Mouse (Mus musculus): ENCODE results near the gene Hist1h4c. TPM values are rescaled to one million over a fixed set of nuclear protein-coding genes. Genes with fewer than 3 reads are reported as not detected.

The Hist1h4c gene
- polyA plus RNA-seq, 1 experiment from 2014 or later: 9.0 TPM

DNA sequence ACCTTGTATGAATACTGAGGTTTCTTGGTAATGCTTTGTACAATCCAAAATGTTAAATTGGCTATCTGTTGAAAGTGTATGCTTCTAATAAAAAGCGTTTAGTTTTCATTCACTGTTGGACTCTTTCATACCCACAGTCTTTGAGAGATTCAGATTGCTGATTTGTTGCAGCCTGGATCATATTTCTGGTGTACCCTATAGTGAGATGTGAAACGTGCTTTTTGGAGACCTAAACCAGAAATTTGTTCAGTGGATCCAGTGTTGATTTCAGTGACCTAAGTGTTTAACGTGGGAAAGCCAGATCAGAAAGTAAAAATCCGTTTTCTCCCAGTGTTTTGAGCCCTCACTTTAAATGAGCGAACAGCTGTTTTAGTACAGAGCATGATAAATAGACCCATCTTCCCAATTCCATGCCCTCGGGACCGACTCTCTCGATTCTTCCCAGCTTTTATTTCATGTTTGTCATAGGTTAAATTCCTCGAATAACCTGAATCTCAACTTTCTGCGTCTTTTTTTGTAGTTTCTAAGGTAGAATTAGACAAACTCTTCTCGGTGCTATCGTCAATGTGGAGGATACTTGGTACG, 42.1 kb upstream of the Hist1h4c start:
- 29% methylated on average over 13 of the region's 13 CpGs for WGBS
- H3K36me3 ChIP-seq: no peaks in the 10 kb centered on the region
- H3K4me1 ChIP-seq: peaks cover 21% of the 10 kb centered on the region
- H3K27me3 ChIP-seq: no peaks in the 10 kb centered on the region
- no peak for ATAC-seq (ENCODE audit: low FRiP score, low read depth)
- peak overlapping the region; percentile 98 for H3K27ac ChIP-seq
- peak overlapping the region; percentile 64 for H3K4me3 ChIP-seq
- H3K9me3 ChIP-seq: no peaks in the 10 kb centered on the region
- peak overlapping the region; percentile 89 for H3K9ac ChIP-seq
- H3K4me2 ChIP-seq (replicated peaks): peak overlapping the region; percentile 95

DNA sequence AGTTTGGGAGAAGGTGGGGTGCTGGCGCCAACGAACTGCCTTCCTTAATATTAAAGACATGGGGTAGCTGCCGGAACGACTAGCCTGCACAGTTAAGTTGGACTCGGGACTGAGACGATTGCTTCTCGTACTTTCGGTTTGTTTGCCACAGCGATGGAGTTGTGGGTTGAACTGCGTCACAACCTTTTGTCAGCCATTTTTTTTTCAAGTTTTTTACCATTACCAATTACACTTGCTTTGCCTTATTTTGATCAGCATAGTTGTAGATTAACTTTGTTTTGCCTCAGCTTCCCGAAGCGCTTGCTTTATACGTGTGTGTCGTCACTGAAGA, 41.6 kb upstream of the Hist1h4c start:
- Histone ChIP-seq H3K36me3 (no peaks in the 10 kb centered on the region), H3K4me1 (peaks cover 21% of the 10 kb centered on the region), H3K27ac (peak overlapping the region; percentile 98), H3K9ac (peak overlapping the region; percentile 89), H3K4me2 (replicated peaks) (peak overlapping the region; percentile 95), H3K4me3 (peak overlapping the region; percentile 64), H3K9me3 (no peaks in the 10 kb centered on the region), H3K27me3 (no peaks in the 10 kb centered on the region)
- 2% methylated on average over 14 of the region's 14 CpGs for WGBS
- no peak; the same call in 1 of the 2 replicates for ATAC-seq (ENCODE audit: low FRiP score, low read depth)

DNA sequence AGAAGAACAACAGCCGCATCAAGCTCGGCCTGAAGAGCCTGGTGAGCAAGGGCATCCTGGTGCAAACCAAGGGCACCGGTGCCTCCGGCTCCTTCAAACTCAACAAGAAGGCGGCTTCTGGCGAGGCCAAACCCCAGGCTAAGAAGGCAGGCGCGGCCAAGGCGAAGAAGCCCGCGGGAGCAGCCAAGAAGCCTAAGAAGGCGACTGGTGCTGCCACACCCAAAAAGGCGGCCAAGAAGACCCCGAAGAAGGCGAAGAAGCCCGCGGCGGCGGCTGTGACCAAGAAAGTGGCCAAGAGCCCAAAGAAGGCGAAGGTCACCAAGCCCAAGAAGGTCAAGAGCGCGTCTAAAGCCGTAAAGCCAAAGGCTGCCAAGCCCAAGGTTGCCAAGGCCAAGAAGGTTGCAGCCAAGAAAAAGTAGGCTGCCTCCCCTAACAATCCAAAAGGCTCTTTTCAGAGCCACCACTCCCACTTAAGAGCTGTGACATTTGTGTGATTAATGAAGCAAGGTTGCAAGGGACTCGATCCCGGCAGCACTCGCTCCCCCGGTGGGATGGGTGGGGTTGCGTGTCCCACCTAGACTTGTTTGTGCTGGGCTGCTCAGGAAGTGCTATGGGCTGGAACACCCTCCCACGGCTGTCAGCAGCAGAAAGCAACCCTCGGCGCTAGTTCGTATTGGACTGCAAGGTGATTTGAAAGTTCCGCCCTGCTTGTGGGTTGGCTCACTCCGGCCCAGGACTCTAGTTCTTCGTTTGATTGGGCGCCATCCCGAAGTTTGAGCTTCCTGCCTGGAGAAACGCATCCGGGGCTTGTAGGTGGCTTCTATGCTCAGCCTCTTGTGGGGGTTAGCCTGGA, 41.0 kb upstream of the Hist1h4c start:
- Histone ChIP-seq H3K4me3 (peak overlapping the region; percentile 64), H3K4me1 (peaks cover 17% of the 10 kb centered on the region), H3K36me3 (no peaks in the 10 kb centered on the region), H3K4me2 (replicated peaks) (peak overlapping the region; percentile 95), H3K27ac (peak overlapping the region; percentile 98), H3K9ac (peak overlapping the region; percentile 89), H3K9me3 (no peaks in the 10 kb centered on the region), H3K27me3 (no peaks in the 10 kb centered on the region)
- ATAC-seq (ENCODE audit: low FRiP score, low read depth): peak; percentile 92
- WGBS: under 1% methylated on average over 39 of the region's 39 CpGs

DNA sequence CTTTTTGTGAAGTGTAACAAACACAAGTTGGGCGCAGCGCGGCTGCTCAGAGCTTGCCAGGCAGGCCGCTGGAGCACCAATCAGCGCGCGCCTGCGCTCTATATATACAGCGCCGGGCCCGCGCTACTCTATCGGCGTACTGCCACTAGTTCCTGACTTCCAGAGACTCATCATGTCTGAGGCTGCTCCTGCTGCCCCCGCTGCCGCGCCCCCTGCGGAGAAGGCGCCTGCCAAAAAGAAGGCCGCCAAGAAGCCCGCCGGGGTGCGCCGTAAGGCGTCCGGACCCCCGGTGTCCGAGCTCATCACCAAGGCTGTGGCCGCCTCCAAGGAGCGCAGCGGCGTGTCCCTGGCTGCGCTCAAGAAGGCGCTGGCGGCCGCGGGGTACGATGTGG, 40.4 kb upstream of the Hist1h4c start, which contains the start of gene Hist1h1c:
TSS of gene Hist1h1c (plus strand) at position 132 of the 392 bp plus-strand sequence.
- no peaks in the 10 kb centered on the region for H3K27me3 ChIP-seq
- no peaks in the 10 kb centered on the region for H3K36me3 ChIP-seq
- peak within 1 kb of the TSS; percentile 95 for H3K4me2 ChIP-seq (replicated peaks)
- H3K4me3 ChIP-seq: peak within 1 kb of the TSS; percentile 64
- peak within 1 kb of the TSS; percentile 98 for H3K27ac ChIP-seq
- H3K4me1 ChIP-seq: peaks cover 13% of the 10 kb centered on the region
- under 1% methylated on average over 34 of the region's 38 CpGs for whole genome bisulfite sequencing
- H3K9me3 ChIP-seq: no peaks in the 10 kb centered on the region
- ATAC-seq (ENCODE audit: low FRiP score, low read depth): peak; percentile 93
- H3K9ac ChIP-seq: peak within 1 kb of the TSS; percentile 89

DNA sequence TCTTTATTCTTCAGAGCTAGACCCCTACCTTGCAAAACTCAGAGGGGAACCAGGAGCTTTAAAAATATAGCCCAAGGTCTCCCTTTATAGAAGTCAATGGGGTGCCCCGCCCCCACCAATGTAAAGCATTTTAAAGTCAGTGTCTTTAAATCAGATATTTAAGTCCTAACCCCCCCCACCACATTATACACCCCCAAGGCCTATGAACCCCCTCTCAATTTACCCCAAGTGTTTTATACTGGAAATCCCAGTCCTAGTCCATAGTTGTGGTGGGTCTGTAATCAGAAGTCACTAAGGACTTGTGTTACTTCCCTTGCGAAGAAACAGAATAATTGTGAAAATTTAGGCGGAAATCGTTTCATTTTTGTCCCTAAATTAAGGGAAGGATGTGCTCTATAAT, 39.8 kb upstream of the Hist1h4c start:
- Histone ChIP-seq H3K9ac (peak overlapping the region; percentile 89), H3K27me3 (no peaks in the 10 kb centered on the region), H3K4me1 (peaks cover 13% of the 10 kb centered on the region), H3K36me3 (no peaks in the 10 kb centered on the region), H3K4me2 (replicated peaks) (peak overlapping the region; percentile 95), H3K4me3 (peak overlapping the region; percentile 64), H3K9me3 (no peaks in the 10 kb centered on the region), H3K27ac (peak overlapping the region; percentile 98)
- ATAC-seq (ENCODE audit: low FRiP score, low read depth): no peak
- WGBS: 21% methylated on average over 4 of the region's 4 CpGs

DNA sequence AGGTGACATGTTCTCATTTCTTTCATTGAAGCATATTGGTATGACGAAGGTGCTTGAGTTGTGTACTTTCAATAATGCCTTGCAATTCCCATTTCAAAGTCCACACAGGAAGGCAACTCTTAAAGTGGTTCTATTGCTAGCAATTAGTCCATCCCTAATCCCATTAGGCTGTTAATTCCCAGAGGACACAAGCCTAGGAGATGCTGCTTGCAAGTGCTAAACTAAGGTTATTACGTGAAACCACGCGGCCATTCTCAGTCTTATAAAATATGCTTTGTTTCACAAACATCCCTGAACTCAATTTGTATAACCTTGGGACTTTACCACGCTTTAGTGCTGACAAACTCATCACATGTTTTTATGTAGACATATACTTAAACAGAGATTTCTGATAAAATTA, 38.8 kb upstream of the Hist1h4c start:
- H3K4me3 ChIP-seq: no peak overlapping the region
- H3K4me1 ChIP-seq: peaks cover 13% of the 10 kb centered on the region
- no peaks in the 10 kb centered on the region for H3K36me3 ChIP-seq
- H3K9me3 ChIP-seq: no peaks in the 10 kb centered on the region
- 79% methylated on average over 5 of the region's 5 CpGs for WGBS
- ATAC-seq (ENCODE audit: low FRiP score, low read depth): no peak
- H3K9ac ChIP-seq: no peak overlapping the region
- H3K4me2 ChIP-seq (replicated peaks): no peak overlapping the region
- H3K27ac ChIP-seq: no peak overlapping the region
- H3K27me3 ChIP-seq: no peaks in the 10 kb centered on the region

DNA sequence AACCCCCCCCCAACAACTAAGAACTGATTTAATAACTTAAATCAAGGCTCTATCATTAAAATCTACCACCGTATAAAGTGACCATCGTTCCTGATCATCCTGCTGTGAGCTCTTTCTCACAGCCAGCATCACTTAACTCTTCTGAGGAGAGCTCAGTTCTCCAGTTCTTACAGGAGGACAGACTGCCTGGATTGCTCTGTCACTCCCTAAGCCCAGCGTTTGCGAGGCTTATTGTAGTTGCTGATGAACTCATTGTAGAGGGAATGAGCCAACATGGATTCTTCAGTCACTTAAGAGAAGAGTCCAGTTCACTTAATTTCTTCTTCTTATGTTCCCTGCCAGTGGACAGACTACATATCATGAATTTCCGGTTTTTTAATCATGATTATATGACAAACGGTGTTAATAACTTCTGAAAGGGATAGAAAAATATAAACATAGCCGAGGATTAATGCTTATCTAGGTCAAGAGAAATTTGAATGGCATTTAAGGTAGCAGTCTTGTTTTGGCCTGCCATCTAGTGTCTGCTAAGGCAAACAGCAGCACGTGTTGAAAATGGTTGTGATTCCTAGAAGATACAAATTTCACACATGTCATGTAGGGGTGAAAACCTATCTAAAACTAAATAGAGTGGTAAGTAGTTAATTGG, 34.0 kb upstream of the Hist1h4c start:
- H3K9ac ChIP-seq: no peak overlapping the region
- WGBS: 23% methylated on average over 8 of the region's 8 CpGs
- H3K4me3 ChIP-seq: no peak overlapping the region
- no peaks in the 10 kb centered on the region for H3K27me3 ChIP-seq
- no peaks in the 10 kb centered on the region for H3K36me3 ChIP-seq
- no peak overlapping the region for H3K27ac ChIP-seq
- no peaks in the 10 kb centered on the region for H3K4me1 ChIP-seq
- H3K9me3 ChIP-seq: no peaks in the 10 kb centered on the region
- no peak for ATAC-seq (ENCODE audit: low FRiP score, low read depth)
- H3K4me2 ChIP-seq (replicated peaks): no peak overlapping the region

DNA sequence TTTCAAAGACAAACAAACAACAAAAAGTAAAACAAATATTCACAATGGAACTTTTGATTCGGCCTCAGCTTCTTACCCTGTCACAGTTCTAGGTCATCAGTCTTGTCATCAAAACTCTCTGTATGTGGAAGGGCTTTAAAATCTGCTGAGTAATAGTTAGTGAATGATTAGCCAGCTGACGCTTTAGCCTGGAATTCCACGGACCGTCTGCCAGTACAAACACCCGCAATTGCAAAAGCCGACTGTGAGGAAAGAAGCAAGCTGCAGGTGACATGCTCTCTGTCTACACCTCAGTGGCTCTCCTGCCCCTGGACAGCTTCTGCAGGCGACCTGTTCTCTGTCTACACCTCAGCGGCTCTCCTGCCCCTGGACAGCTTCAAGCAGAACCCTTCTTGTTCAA, 32.2 kb upstream of the Hist1h4c start:
- WGBS: 47% methylated on average over 8 of the region's 8 CpGs
- Histone ChIP-seq H3K27me3 (no peaks in the 10 kb centered on the region), H3K27ac (no peak overlapping the region), H3K36me3 (no peaks in the 10 kb centered on the region), H3K9ac (no peak overlapping the region), H3K4me2 (replicated peaks) (no peak overlapping the region), H3K9me3 (no peaks in the 10 kb centered on the region), H3K4me1 (no peaks in the 10 kb centered on the region), H3K4me3 (no peak overlapping the region)
- ATAC-seq (ENCODE audit: low FRiP score, low read depth): no peak

DNA sequence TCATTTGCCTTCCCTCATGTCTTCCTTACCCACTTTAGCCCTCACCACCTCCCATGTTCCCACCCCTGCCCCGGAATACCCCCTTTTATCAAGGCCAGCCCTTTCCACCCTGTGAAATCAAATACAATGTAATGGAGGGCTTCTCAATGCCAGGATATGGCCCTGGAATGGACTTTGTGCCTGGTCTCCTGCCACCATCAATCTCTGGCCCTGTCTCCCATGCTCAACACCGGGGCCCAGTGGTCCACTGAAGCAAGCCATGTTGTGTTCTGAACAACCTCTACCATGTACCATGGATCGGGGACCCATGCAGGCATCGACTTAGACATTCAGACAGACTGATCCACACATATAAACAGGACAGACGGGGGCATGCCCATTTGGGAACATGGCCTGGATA, 31.5 kb upstream of the Hist1h4c start:
- H3K4me1 ChIP-seq: no peaks in the 10 kb centered on the region
- no peak for ATAC-seq (ENCODE audit: low FRiP score, low read depth)
- WGBS: 90% methylated on average over 5 of the region's 5 CpGs

DNA sequence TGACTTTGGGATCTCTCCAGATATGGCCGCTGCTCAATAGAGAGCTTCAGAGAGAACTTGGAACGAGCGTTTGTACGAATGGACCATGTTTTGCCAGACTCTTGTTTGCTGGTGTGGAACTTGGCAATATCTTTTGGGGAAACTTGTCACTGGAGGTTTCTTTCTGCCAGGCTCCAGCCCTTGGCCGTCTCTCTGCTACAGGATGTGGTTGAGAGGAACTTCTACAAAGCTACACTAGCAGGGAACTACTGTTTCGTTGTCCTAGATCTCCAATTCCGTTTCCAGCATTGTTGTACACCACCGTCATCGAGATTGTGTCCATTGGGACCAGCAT, 30.9 kb upstream of the Hist1h4c start:
- Histone ChIP-seq H3K27ac (no peak overlapping the region), H3K36me3 (no peaks in the 10 kb centered on the region), H3K9me3 (no peaks in the 10 kb centered on the region), H3K9ac (no peak overlapping the region), H3K4me2 (replicated peaks) (no peak overlapping the region), H3K4me1 (no peaks in the 10 kb centered on the region), H3K4me3 (no peak overlapping the region), H3K27me3 (no peaks in the 10 kb centered on the region)
- WGBS: 94% methylated on average over 9 of the region's 9 CpGs
- ATAC-seq (ENCODE audit: low FRiP score, low read depth): no peak

More for the DNA sequence above, 31.5 kb upstream of the Hist1h4c start:
- Histone ChIP-seq H3K36me3 (no peaks in the 10 kb centered on the region), H3K4me3 (no peak overlapping the region), H3K9me3 (no peaks in the 10 kb centered on the region), H3K27ac (no peak overlapping the region), H3K27me3 (no peaks in the 10 kb centered on the region), H3K4me2 (replicated peaks) (no peak overlapping the region), H3K9ac (no peak overlapping the region)

DNA sequence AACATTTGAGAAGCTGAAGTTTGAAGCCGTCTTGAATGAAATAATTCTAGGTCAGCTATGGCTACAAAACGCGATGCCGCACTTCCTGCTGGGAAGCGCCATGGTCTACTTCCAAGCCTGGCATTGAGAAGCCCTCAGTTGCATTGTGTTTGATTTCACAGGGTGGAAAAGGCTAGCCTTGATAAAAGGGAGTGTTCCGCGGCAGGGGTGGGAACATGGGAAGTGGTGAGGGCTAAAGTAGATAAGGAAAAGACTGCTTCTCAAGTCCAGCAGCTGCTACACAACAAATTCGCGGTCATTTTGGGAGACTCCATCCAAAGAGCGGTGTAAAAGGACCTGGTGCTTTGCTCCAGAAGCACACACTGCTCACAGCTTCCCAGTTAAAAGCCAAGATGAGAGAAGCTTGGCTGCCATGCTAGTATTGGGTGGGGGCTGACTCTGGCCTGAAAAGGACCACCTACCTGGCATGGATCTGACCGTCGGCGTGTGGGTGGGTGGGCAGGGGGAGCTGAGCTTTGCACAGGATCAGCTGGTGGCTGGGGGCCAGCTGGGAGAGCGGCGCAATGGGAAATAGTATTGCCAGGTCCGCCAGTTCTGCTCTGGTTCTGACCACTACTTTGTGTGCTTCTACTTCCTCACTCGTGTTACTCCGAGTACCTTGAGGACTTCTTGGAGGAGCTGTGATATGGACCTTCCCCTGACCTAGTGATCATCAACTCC, 30.4 kb upstream of the Hist1h4c start:
- Histone ChIP-seq H3K4me2 (replicated peaks) (no peak overlapping the region), H3K9ac (no peak overlapping the region), H3K36me3 (no peaks in the 10 kb centered on the region), H3K4me1 (no peaks in the 10 kb centered on the region), H3K27ac (no peak overlapping the region), H3K4me3 (no peak overlapping the region), H3K27me3 (no peaks in the 10 kb centered on the region), H3K9me3 (no peaks in the 10 kb centered on the region)
- 88% methylated on average over 18 of the region's 18 CpGs for WGBS
- ATAC-seq (ENCODE audit: low FRiP score, low read depth): no peak

DNA sequence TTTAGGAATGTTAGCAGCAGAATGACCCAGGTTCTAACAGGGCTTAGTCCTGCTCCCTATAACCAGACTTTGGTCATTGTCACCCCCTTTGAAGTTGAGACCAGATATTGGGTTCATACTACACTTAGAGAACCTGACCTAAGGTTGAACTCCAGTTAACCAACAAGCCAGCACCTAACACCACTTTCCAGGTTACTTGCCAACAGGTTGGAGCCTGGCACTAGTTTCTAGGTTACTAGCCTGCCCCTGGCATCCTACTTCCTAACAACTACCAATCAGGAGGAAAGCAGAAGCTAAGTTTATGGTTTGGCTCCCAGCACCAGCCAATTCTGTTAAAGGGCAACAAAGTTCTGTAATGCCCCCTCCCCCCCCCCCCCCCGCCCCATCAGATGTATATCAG, 27.0 kb upstream of the Hist1h4c start:
- no peaks in the 10 kb centered on the region for H3K36me3 ChIP-seq
- no peak overlapping the region for H3K4me2 ChIP-seq (replicated peaks)
- H3K27ac ChIP-seq: no peak overlapping the region
- ATAC-seq (ENCODE audit: low FRiP score, low read depth): no peak
- H3K9me3 ChIP-seq: no peaks in the 10 kb centered on the region
- H3K9ac ChIP-seq: no peak overlapping the region
- H3K4me3 ChIP-seq: no peak overlapping the region
- WGBS: 22% methylated on average over 1 of the region's 1 CpGs
- H3K27me3 ChIP-seq: no peaks in the 10 kb centered on the region
- H3K4me1 ChIP-seq: no peaks in the 10 kb centered on the region
